Mouse (Mus musculus) heart, adult 2 months (tissue): ENCODE measurements around the gene Daam1.

Experiments
- EP300 ChIP-seq: fragments of 200-500 bp; IDR thresholded peaks from 2 replicates; pipeline ENCODE4 v1.6.1; 2011; ENCODE audit warnings: low read depth, low read length, control low read depth; ENCODE audit not compliant: insufficient read depth
- POLR2A ChIP-seq: fragments of 200-500 bp; IDR thresholded peaks from 2 replicates; pipeline ENCODE4 v1.6.1; 2011; ENCODE audit warnings: mild to moderate bottlenecking, low read depth, low read length, control low read depth; ENCODE audit not compliant: insufficient read depth

DNA sequence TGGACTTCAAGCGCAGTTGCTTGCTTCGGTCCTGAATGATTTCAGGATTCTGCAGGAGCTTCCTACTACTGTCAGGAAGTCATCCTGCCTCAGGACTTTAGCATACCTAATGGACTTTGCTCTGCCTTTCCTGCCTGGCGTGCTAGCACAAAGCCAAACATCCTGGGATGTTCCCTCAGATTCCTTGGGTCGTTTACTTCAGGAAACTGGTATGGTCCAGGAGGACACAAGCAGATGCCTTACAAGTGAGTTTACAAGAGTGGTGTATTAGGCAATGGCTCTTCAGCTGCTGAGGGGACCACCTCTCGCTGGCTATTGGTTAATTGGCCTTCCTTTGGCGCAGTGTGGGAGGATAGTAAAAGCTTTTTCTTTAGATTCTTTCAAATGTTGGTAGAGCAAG is 23.3 kb downstream of the Daam1 start:
- TF ChIP-seq EP300 (0 out of 2 replicates have a peak, but pooled peaks have one; percentile 15), POLR2A (no peak)
